In genomic region chr1:187896910-187897309, GRCm38 (mm10) we compare ENCODE assay signal across 21 mouse cellular contexts.
DNase-seq lines count a peak whose midpoint lies in the region; ATAC-seq and TF ChIP-seq lines count a peak whose summit lies in the region.
"Had no signal": no experiment of that assay in that cellular context is flagged by ENCODE, and none has a peak within 500 bp of the region (broad histone marks: within the 10 kb centered on the region; RNA-seq: fewer than 3 reads in every experiment).

No protein-coding gene starts in this region.

- no peaks in the 10 kb centered on the region; the same call in 1 of the 2 replicates for H3K27me3 ChIP-seq in intestine, embryonic 16.5 days (replicated peaks; ENCODE audit: control insufficient read depth, insufficient read depth, low read length)
- no peaks in the 10 kb centered on the region for H3K27me3 ChIP-seq in stomach, embryonic 15.5 days (replicated peaks)
- H3K27me3 ChIP-seq in forebrain, postnatal 0 days (ENCODE audit: insufficient read depth, low read length) = no peaks in the 10 kb centered on the region
- H3K27me3 ChIP-seq: forebrain, embryonic 13.5 days; hindbrain, embryonic 12.5 days; hindbrain, embryonic 15.5 days had no signal

- intact Hi-C loops in gastrocnemius, postnatal 14 days (cut with DNase I; ENCODE audit: low total_unique reads) = no loop called here

- H3K27ac ChIP-seq in intestine, embryonic 16.5 days (ENCODE audit: low read length) = peak overlapping the region; percentile 72
- H3K27ac ChIP-seq in stomach, embryonic 15.5 days = no peak overlapping the region
- H3K27ac ChIP-seq in forebrain, postnatal 0 days (ENCODE audit: low read depth, low read length) = no peak overlapping the region
- H3K27ac ChIP-seq: forebrain, embryonic 10.5 days; forebrain, embryonic 13.5 days; gastrocnemius, adult 2 months; heart, adult 2 months; hindbrain, embryonic 12.5 days; hindbrain, embryonic 15.5 days had no signal

- peak; percentile 93 for ATAC-seq in intestine, embryonic 16.5 days
- ATAC-seq in stomach, embryonic 15.5 days (ENCODE audit: insufficient read depth, low FRiP score, low read depth) = peak; percentile 89
- no peak for ATAC-seq in forebrain, postnatal 0 days
- ATAC-seq: activated CD4-positive, CD25-positive, alpha-beta regulatory T cell, adult 4 months; forebrain, embryonic 13.5 days; forebrain, embryonic 16.5 days had no signal

- H3K4me3 ChIP-seq in intestine, embryonic 16.5 days (ENCODE audit: low read length) = no peak overlapping the region
- H3K4me3 ChIP-seq in stomach, embryonic 15.5 days (replicated peaks) = no peak overlapping the region
- no peak overlapping the region for H3K4me3 ChIP-seq in forebrain, postnatal 0 days (ENCODE audit: low read depth, low read length)
- H3K4me3 ChIP-seq: forebrain, embryonic 10.5 days; forebrain, embryonic 13.5 days; gastrocnemius, adult 2 months; heart, adult 2 months; hindbrain, embryonic 12.5 days; hindbrain, embryonic 15.5 days had no signal

- H3K36me3 ChIP-seq in intestine, embryonic 16.5 days (ENCODE audit: control insufficient read depth, insufficient read depth, low read length) = no peaks in the 10 kb centered on the region
- H3K36me3 ChIP-seq in stomach, embryonic 15.5 days = no peaks in the 10 kb centered on the region
- no peaks in the 10 kb centered on the region for H3K36me3 ChIP-seq in forebrain, postnatal 0 days (ENCODE audit: insufficient read depth)
- H3K36me3 ChIP-seq: forebrain, embryonic 10.5 days; hindbrain, embryonic 12.5 days; hindbrain, embryonic 15.5 days had no signal

- no peak overlapping the region for H3K9ac ChIP-seq in intestine, embryonic 16.5 days (ENCODE audit: low read depth, low read length)
- H3K9ac ChIP-seq in stomach, embryonic 15.5 days = no peak overlapping the region
- H3K9ac ChIP-seq in forebrain, postnatal 0 days = no peak overlapping the region
- H3K9ac ChIP-seq: forebrain, embryonic 13.5 days; hindbrain, embryonic 12.5 days; hindbrain, embryonic 15.5 days had no signal

- H3K4me1 ChIP-seq in intestine, embryonic 16.5 days (ENCODE audit: control insufficient read depth, insufficient read depth, low read length) = peaks cover 7% of the 10 kb centered on the region; the same call in 1 of the 2 replicates
- H3K4me1 ChIP-seq in stomach, embryonic 15.5 days = no peaks in the 10 kb centered on the region
- no peaks in the 10 kb centered on the region for H3K4me1 ChIP-seq in forebrain, postnatal 0 days (ENCODE audit: insufficient read depth)
- H3K4me1 ChIP-seq: forebrain, embryonic 13.5 days; hindbrain, embryonic 12.5 days; hindbrain, embryonic 15.5 days had no signal

- DNase-seq in heart, adult 11 months = peak; percentile 66
- no peak for DNase-seq in heart, adult 8-10 months (ENCODE audit: low spot score)
- no peak for DNase-seq in left cerebral cortex, adult 11 months (ENCODE audit: low spot score)
- no peak for DNase-seq in gastrocnemius, postnatal 14 days
- no peak for DNase-seq in forebrain, postnatal 0 days
- DNase-seq: adrenal gland, postnatal 25 days; cerebellum, adult 11-12 months; cerebellum, adult 8-10 months; cerebellum, postnatal 14 days; gastrocnemius, adult 2 months; gastrocnemius, postnatal 25 days; heart, adult 2 months had no signal

- WGBS in intestine, embryonic 16.5 days = 63% methylated on average over 7 of the region's 7 CpGs
- 73% methylated on average over 7 of the region's 7 CpGs for WGBS in stomach, embryonic 15.5 days
- 92% methylated on average over 7 of the region's 7 CpGs for WGBS in forebrain, postnatal 0 days

- no peaks in the 10 kb centered on the region for H3K9me3 ChIP-seq in intestine, embryonic 16.5 days (ENCODE audit: control insufficient read depth, low read length)
- no peaks in the 10 kb centered on the region for H3K9me3 ChIP-seq in stomach, embryonic 15.5 days
- no peaks in the 10 kb centered on the region for H3K9me3 ChIP-seq in forebrain, postnatal 0 days (ENCODE audit: low read length)
- H3K9me3 ChIP-seq: forebrain, embryonic 10.5 days; forebrain, embryonic 13.5 days; hindbrain, embryonic 12.5 days; hindbrain, embryonic 15.5 days had no signal

- H3K4me2 ChIP-seq in intestine, embryonic 16.5 days (ENCODE audit: low read depth, low read length) = no peak overlapping the region
- no peak overlapping the region for H3K4me2 ChIP-seq in stomach, embryonic 15.5 days
- H3K4me2 ChIP-seq in forebrain, postnatal 0 days (ENCODE audit: low read depth) = no peak overlapping the region
- H3K4me2 ChIP-seq: forebrain, embryonic 13.5 days; heart, embryonic 11.5 days; hindbrain, embryonic 12.5 days; hindbrain, embryonic 15.5 days had no signal

- no peak for TF ChIP-seq CTCF in forebrain, postnatal 0 days (IDR thresholded peaks at IDR 0.05; ENCODE audit: low read depth)
